Mouse (Mus musculus) neural tube, embryonic 12.5 days (tissue): ENCODE measurements around the gene Gpr183. TPM values are rescaled to one million over a fixed set of nuclear protein-coding genes. Genes with fewer than 3 reads are reported as not detected.

Experiments
- ATAC-seq: fragments of 200-750 bp; cut with Nextera tagmentation; 2 replicates; pipeline ENCODE4 v1.8.0; 2017; ENCODE audit warnings: low read depth, mild to moderate bottlenecking, moderate TSS enrichment, moderate library complexity; ENCODE audit not compliant: low FRiP score
- H3K27ac ChIP-seq: fragments of 300-500 bp; sonication (generic); 2 replicates; pipeline ENCODE4 v1.5.1; 2016
- H3K27me3 ChIP-seq: fragments of 300-500 bp; sonication (generic); replicated peaks from 2 replicates; pipeline ENCODE4 v1.6.1; 2016; ENCODE audit warnings: mild to moderate bottlenecking
- H3K36me3 ChIP-seq: fragments of 300-500 bp; sonication (generic); 2 replicates; pipeline ENCODE4 v1.6.1; 2016; ENCODE audit warnings: mild to moderate bottlenecking
- H3K4me1 ChIP-seq: fragments of 300-500 bp; sonication (generic); 2 replicates; pipeline ENCODE4 v1.6.1; 2016
- H3K4me2 ChIP-seq: fragments of 300-500 bp; sonication (generic); replicated peaks from 2 replicates; pipeline ENCODE4 v1.6.1; 2016; ENCODE audit warnings: mild to moderate bottlenecking
- H3K4me3 ChIP-seq: fragments of 300-500 bp; sonication (generic); 2 replicates; pipeline ENCODE4 v1.5.1; 2016
- H3K9ac ChIP-seq: fragments of 300-500 bp; sonication (generic); 2 replicates; pipeline ENCODE4 v1.6.1; 2016; ENCODE audit warnings: mild to moderate bottlenecking
- H3K9me3 ChIP-seq: fragments of 300-500 bp; sonication (generic); 2 replicates; pipeline ENCODE4 v1.6.1; 2016; ENCODE audit warnings: mild to moderate bottlenecking
- WGBS: fragments of 180-500 bp; shearing (Covaris S2); methylation state at CpG from one replicate; pipeline ENCODE4 v1.1.7; 2016; 5-methylcytosine and 5-hydroxymethylcytosine counted together
- polyA plus RNA-seq: library from polyadenylated mRNA; unstranded; fragments of >200 nt; fragmentation: Nextera tagmentation; extraction: Ambion mirVana; gene quantifications from 2 replicates; pipeline ENCODE4 v1.2.1, GENCODE M21; 2016

Gpr183 gene
- polyA plus RNA-seq, 1 experiment from 2014 or later, result 2.6 TPM

GRCm38 (mm10) chr14:121995557-121995870 is 30.5 kb upstream of the Gpr183 start:
- no peak for ATAC-seq

GRCm38 (mm10) chr14:121994846-121995556 is 30.0 kb upstream of the Gpr183 start:
- no peak overlapping the region for H3K4me2 ChIP-seq
- ATAC-seq, result no peak
- H3K9me3 ChIP-seq, result no peaks in the 10 kb centered on the region
- H3K4me1 ChIP-seq, result no peaks in the 10 kb centered on the region
- no peak overlapping the region for H3K4me3 ChIP-seq
- H3K9ac ChIP-seq, result no peak overlapping the region
- 93% methylated on average over 7 of the region's 7 CpGs for WGBS
- no peak overlapping the region for H3K27ac ChIP-seq
- H3K27me3 ChIP-seq, result no peaks in the 10 kb centered on the region
- peaks cover 18% of the 10 kb centered on the region for H3K36me3 ChIP-seq

More at GRCm38 (mm10) chr14:121995557-121995870, 30.5 kb upstream of the Gpr183 start:
- Histone ChIP-seq H3K36me3 (peaks cover 18% of the 10 kb centered on the region), H3K4me3 (no peak overlapping the region), H3K4me2 (no peak overlapping the region), H3K27me3 (no peaks in the 10 kb centered on the region), H3K27ac (no peak overlapping the region), H3K9me3 (no peaks in the 10 kb centered on the region), H3K9ac (no peak overlapping the region), H3K4me1 (no peaks in the 10 kb centered on the region)
- WGBS, result 96% methylated on average over 1 of the region's 1 CpGs

GRCm38 (mm10) chr14:121994171-121994700 is 29.2 kb upstream of the Gpr183 start:
- no peak overlapping the region for H3K27ac ChIP-seq
- no peak overlapping the region for H3K4me2 ChIP-seq
- no peaks in the 10 kb centered on the region for H3K4me1 ChIP-seq
- H3K4me3 ChIP-seq, result no peak overlapping the region
- no peaks in the 10 kb centered on the region for H3K9me3 ChIP-seq
- 93% methylated on average over 17 of the region's 17 CpGs for WGBS
- peaks cover 18% of the 10 kb centered on the region for H3K36me3 ChIP-seq
- no peaks in the 10 kb centered on the region for H3K27me3 ChIP-seq
- H3K9ac ChIP-seq, result no peak overlapping the region
- no peak for ATAC-seq

GRCm38 (mm10) chr14:121993616-121994015 is 28.6 kb upstream of the Gpr183 start:
- H3K4me1 ChIP-seq, result no peaks in the 10 kb centered on the region
- no peak overlapping the region for H3K4me3 ChIP-seq
- no peak overlapping the region for H3K27ac ChIP-seq
- no peaks in the 10 kb centered on the region for H3K9me3 ChIP-seq
- no peak overlapping the region for H3K9ac ChIP-seq
- H3K4me2 ChIP-seq, result no peak overlapping the region
- no peak for ATAC-seq
- no peaks in the 10 kb centered on the region for H3K27me3 ChIP-seq
- H3K36me3 ChIP-seq, result peaks cover 18% of the 10 kb centered on the region
- WGBS, result 95% methylated on average over 4 of the region's 4 CpGs

- 92% methylated on average over 13 of the region's 13 CpGs for WGBS
- H3K4me1 ChIP-seq, result no peaks in the 10 kb centered on the region
- no peak overlapping the region for H3K4me2 ChIP-seq
- peaks cover 18% of the 10 kb centered on the region for H3K36me3 ChIP-seq
- H3K4me3 ChIP-seq, result no peak overlapping the region
- no peak overlapping the region for H3K9ac ChIP-seq
- H3K9me3 ChIP-seq, result no peaks in the 10 kb centered on the region
- ATAC-seq, result no peak
- no peaks in the 10 kb centered on the region for H3K27me3 ChIP-seq
- no peak overlapping the region for H3K27ac ChIP-seq
Observed at GRCm38 (mm10) chr14:121992395-121993280, 27.6 kb upstream of the Gpr183 start.

GRCm38 (mm10) chr14:121991921-121992320 is 26.9 kb upstream of the Gpr183 start:
- no peak for ATAC-seq
- H3K36me3 ChIP-seq, result peaks cover 16% of the 10 kb centered on the region
- H3K9me3 ChIP-seq, result no peaks in the 10 kb centered on the region
- no peak overlapping the region for H3K9ac ChIP-seq
- H3K4me2 ChIP-seq, result no peak overlapping the region
- H3K4me3 ChIP-seq, result no peak overlapping the region
- no peaks in the 10 kb centered on the region for H3K27me3 ChIP-seq
- H3K4me1 ChIP-seq, result no peaks in the 10 kb centered on the region
- H3K27ac ChIP-seq, result no peak overlapping the region

- WGBS, result 91% methylated on average over 6 of the region's 6 CpGs
- Histone ChIP-seq H3K36me3 (peaks cover 14% of the 10 kb centered on the region), H3K9me3 (no peaks in the 10 kb centered on the region), H3K9ac (no peak overlapping the region), H3K27ac (no peak overlapping the region), H3K4me1 (no peaks in the 10 kb centered on the region), H3K4me3 (no peak overlapping the region), H3K4me2 (no peak overlapping the region), H3K27me3 (no peaks in the 10 kb centered on the region)
- ATAC-seq, result no peak
Observed at GRCm38 (mm10) chr14:121990897-121991296, 25.9 kb upstream of the Gpr183 start.

- H3K9ac ChIP-seq, result no peak overlapping the region
- H3K9me3 ChIP-seq, result no peaks in the 10 kb centered on the region
- H3K4me1 ChIP-seq, result no peaks in the 10 kb centered on the region
- H3K36me3 ChIP-seq, result peaks cover 6% of the 10 kb centered on the region
- no peak overlapping the region for H3K27ac ChIP-seq
- ATAC-seq, result no peak
- H3K27me3 ChIP-seq, result no peaks in the 10 kb centered on the region
- H3K4me2 ChIP-seq, result no peak overlapping the region
- 95% methylated on average over 3 of the region's 3 CpGs for WGBS
- H3K4me3 ChIP-seq, result no peak overlapping the region
Observed at GRCm38 (mm10) chr14:121989869-121990268, 24.9 kb upstream of the Gpr183 start.

- no peaks in the 10 kb centered on the region for H3K4me1 ChIP-seq
- no peak overlapping the region for H3K27ac ChIP-seq
- H3K9ac ChIP-seq, result no peak overlapping the region
- H3K36me3 ChIP-seq, result peaks cover 3% of the 10 kb centered on the region
- H3K27me3 ChIP-seq, result no peaks in the 10 kb centered on the region
- H3K9me3 ChIP-seq, result no peaks in the 10 kb centered on the region
- H3K4me3 ChIP-seq, result no peak overlapping the region
- no peak for ATAC-seq
- H3K4me2 ChIP-seq, result no peak overlapping the region
- WGBS, result 98% methylated on average over 3 of the region's 3 CpGs
Observed at GRCm38 (mm10) chr14:121989331-121989730, 24.3 kb upstream of the Gpr183 start.

- ATAC-seq, result no peak
- no peak overlapping the region for H3K27ac ChIP-seq
- H3K4me3 ChIP-seq, result no peak overlapping the region
- H3K27me3 ChIP-seq, result no peaks in the 10 kb centered on the region
- no peaks in the 10 kb centered on the region for H3K36me3 ChIP-seq
- H3K9ac ChIP-seq, result no peak overlapping the region
- no peaks in the 10 kb centered on the region for H3K9me3 ChIP-seq
- WGBS, result 81% methylated on average over 4 of the region's 4 CpGs
- H3K4me1 ChIP-seq, result no peaks in the 10 kb centered on the region
- H3K4me2 ChIP-seq, result no peak overlapping the region
Observed at GRCm38 (mm10) chr14:121987691-121988090, 22.7 kb upstream of the Gpr183 start.

- Histone ChIP-seq H3K4me1 (no peaks in the 10 kb centered on the region), H3K4me3 (no peak overlapping the region), H3K9me3 (no peaks in the 10 kb centered on the region), H3K4me2 (no peak overlapping the region), H3K27ac (no peak overlapping the region), H3K9ac (no peak overlapping the region), H3K27me3 (no peaks in the 10 kb centered on the region), H3K36me3 (no peaks in the 10 kb centered on the region)
- ATAC-seq, result no peak
- WGBS, result 95% methylated on average over 1 of the region's 1 CpGs
Observed at GRCm38 (mm10) chr14:121987287-121987686, 22.3 kb upstream of the Gpr183 start.

- Histone ChIP-seq H3K9ac (no peak overlapping the region), H3K9me3 (no peaks in the 10 kb centered on the region), H3K27ac (no peak overlapping the region), H3K36me3 (no peaks in the 10 kb centered on the region), H3K4me3 (no peak overlapping the region), H3K4me1 (no peaks in the 10 kb centered on the region), H3K27me3 (no peaks in the 10 kb centered on the region), H3K4me2 (no peak overlapping the region)
- WGBS, result 85% methylated on average over 6 of the region's 6 CpGs
- no peak for ATAC-seq
Observed at GRCm38 (mm10) chr14:121986028-121986427, 21.0 kb upstream of the Gpr183 start.
